Mouse (Mus musculus): Measurements from ENCODE around the gene Ogg1. TPM values are rescaled to one million over a fixed set of nuclear protein-coding genes. Genes with fewer than 3 reads are reported as not detected.
"Not testable (repeated sequence)": the region's sequence is repeated elsewhere in the genome, so short reads cannot be mapped to it uniquely, and the experiment has no call there.

Ogg1 gene
- polyA plus RNA-seq, 1 experiment, result 11.8 TPM

DNA sequence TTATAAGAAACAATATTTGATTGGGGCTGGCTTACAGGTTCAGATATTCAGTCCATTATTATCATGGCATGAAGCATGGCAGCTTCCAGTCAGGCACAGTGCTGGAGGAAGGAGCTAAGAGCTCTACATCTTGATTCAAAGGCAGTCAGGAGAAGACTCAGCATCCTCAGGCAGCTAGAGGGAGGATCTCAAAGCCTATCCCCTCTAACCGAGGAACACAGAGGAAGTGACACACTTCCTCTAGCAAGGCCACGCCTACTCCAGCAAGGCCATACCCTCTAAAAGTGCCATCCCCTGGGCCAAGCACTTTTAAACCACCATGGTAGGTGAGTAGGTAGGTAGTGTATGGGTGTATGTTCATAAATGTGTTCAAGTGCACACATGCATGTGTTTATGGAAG lies 3.8 kb downstream of the Ogg1 start:
- DNase-seq (ENCODE audit: extremely low spot score in 1 of 2, low spot score in 1 of 2), result no peak

DNA sequence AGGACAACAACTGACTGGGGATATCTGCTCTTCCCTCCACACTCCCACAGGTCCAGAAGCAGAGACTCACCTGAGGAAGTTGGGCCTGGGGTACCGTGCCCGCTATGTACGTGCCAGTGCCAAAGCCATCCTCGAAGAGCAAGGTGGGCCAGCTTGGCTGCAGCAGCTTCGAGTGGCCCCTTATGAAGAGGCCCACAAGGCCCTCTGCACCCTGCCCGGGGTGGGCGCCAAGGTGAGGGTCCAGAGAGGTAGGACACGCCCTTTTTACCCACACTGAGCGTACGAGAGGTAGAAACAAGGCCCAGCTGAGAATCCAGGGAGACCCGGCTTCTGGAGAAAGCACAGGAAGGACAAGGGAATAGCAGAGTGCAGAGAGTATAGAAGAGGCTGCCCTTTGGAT lies 4.9 kb downstream of the Ogg1 start:
- no peak for DNase-seq (ENCODE audit: extremely low spot score in 1 of 2, low spot score in 1 of 2)

DNA sequence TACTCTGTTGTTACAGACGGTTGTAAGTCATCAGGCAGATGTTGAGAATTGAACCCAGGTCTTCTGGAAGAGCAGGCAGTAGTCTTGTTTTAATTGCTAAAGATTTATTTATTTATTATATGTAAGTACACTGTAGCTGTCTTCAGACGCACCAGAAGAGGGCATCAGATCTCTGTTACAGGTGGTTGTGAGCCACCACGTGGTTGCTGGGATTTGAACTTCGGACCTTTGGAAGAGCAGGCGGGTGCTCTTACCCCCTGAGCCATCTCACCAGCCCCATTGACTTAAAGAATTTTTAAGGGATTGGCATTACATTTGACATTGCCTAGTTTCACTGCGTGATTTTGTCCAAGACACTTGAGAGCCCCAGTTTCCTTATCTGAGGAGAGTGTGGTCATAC lies 6.0 kb downstream of the Ogg1 start:
- DNase-seq (ENCODE audit: extremely low spot score in 1 of 2, low spot score in 1 of 2), result not testable (repeated sequence)

DNA sequence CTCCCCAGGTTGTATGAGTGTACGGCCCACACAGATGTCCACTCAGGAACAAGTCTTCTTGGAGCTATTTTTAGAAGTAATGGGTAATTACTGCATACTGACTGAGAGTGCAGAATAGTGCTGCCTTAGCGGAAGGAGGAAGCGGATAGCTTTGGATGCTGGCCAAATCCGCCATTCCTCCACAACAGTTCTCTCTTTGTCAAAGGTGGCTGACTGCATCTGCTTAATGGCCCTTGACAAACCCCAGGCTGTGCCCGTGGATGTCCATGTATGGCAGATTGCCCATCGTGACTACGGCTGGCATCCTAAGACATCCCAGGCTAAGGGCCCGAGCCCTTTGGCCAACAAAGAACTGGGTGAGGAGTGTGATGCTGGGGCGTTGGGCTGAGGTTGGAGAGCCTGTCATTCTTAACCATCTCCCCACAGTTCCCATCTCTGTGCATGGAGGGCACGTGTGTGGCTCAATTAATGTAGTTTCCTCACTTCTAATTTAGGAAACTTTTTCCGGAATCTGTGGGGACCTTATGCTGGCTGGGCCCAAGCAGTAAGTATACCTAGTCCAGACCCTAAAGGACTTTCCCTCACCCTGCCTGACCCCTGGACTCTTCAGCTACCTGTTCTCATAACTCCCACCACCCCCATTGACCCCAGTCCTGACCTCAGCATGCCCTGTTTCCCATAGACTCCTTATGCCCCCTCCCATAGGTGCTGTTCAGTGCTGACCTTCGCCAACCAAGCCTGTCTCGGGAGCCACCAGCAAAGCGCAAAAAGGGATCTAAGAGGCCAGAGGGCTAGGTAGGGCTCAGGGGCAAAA lies 6.6 kb downstream of the Ogg1 start:
- peak; percentile 61 to 73 for DNase-seq (ENCODE audit: extremely low spot score in 1 of 2, low spot score in 1 of 2)

DNA sequence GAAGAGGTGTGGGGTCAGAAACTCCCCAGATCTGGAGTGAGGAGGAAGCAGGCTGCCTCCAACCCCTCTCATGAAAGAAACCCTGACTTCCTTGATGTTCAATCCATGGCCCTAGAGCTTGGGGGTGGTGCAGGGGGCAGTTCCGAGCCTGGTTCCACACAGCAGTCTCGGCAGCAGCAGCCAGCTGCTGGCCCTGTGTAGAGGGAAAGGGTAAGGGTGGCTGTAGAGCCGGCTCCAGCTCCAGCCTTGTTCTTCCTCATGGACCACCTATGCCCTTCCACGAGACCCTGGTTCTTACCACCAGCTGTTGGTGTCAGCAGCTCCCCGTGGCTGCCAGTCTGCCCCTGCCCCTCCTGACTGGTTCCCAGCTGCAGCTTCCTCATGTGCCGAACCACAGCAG lies 7.4 kb downstream of the Ogg1 start:
- no peak for DNase-seq (ENCODE audit: extremely low spot score in 1 of 2, low spot score in 1 of 2)

DNA sequence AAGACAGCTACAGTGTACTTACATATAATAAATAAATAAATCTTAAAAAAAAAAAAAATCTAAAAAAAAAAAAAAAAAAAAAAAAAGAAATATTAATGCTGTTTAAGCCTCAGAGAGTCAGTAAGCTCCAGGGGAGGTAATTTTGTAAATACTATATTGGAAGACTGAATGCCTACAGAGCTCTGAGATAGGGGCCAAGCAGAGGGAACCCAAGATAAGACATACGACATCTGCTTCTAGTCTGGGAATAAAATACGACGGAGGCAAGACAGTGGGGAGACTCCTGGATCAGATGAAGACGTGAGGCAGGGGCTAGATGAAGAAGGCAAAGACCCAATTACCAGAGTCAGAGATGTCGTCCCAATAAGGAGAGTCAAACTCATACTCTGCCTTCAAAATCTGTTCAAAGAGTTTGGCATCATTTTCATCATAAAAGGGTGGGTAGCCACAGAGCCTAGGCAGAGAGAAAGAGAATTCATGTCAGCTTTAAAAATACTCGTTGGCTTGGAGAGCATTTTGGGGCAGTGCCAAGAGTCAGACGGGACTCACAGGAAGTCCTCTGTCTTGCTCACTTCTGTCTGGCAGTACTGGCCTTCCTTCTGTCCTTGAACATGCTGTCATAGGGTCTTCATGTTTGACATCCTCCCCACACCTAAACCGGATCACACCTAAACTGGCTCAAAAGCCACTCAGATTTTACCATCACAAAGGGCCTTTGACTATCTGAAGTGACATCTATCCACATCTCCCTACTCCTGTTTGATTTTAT lies 10.3 kb downstream of the Ogg1 start:
- no peak for DNase-seq (ENCODE audit: extremely low spot score in 1 of 2, low spot score in 1 of 2)

DNA sequence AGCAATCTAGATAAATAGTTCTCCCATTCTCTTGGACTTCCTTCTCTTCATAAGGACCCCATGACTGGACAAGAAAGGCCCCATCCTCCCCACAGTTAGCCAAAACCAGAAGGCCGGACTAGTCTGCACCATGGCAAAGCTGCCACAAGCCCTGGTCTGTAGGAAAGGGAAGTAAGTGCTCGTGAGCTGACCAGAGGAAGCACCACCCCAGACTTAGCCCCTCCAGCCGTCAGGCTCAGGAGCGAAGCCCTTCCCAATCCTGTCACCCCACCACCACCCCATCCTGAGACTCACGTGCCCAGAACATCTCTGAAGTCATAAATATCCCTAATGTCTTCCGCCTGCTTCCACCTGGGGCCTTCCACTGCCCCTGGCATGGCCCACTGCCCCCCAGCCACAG lies 14.8 kb downstream of the Ogg1 start:
- no peak for DNase-seq (ENCODE audit: extremely low spot score in 1 of 2, low spot score in 1 of 2)

DNA sequence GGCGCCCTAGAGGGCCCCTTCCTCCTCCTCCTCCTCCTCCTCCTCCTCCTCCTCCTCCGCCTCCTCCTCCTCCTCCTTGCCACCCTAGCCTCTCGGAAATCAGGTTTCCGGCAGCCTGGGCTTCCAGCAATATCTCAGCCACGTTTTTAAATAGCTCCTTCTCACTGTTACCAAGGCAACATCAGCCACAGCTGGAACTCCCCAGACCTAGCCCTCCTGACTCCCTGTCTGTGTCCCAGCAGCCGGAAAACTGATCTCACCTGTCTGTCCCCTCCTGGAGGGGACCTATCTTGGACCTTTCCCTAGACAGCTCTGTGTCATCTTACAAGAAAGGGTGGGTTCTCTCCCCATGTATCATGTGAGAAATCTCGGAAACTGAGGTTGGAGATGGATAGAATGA lies 15.5 kb downstream of the Ogg1 start:
- DNase-seq (ENCODE audit: extremely low spot score in 1 of 2, low spot score in 1 of 2), result peak in 1 of 2 experiments; percentile 53

DNA sequence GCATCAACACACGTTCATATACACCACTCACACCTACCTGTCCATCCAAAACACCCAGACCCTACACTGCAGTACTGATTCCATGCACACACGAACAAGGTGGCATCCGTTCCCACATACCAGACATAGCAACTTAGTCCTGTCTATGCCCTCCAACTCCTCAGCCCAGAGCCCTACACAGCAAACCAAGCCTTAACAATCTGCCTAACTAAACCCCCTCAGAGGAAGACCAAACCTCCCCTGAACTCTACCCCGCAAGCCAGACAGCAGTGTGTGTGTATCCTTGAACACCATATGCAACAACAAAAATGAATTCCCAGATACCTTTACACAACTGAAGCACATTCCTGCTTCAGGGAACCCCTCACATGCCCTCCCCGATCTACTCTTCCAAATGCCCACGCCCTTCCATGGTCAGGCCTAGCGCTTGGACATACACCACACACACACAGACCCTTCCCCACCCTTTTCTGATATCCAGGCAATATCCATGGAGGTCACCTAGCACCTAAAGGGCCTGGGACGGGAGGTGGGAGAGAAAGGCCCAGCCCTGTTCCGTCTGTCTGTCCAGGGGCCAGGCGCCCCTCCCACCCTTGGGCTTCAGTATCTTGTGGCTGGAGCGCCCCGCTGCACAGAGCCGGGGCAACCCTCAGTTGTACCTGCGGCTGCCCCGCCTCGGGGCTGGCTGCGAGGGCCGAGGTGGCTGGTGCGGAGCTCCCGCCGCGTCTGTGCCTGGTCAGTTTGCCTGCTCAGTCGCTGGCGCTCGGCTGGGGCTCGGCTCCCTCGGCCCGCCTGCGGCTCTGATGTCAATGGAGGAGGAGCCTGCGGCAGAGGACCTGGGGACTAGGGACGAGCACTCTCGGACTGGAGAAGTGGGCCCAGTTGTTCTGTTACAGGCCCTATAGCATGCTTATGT lies 16.7 kb downstream of the Ogg1 start, which contains the start of gene Camk1:
TSS of gene Camk1 (minus strand) at position 808 of the 916 bp plus-strand sequence.
- peak; percentile 46 to 79 for DNase-seq (ENCODE audit: extremely low spot score in 1 of 2, low spot score in 1 of 2)

DNA sequence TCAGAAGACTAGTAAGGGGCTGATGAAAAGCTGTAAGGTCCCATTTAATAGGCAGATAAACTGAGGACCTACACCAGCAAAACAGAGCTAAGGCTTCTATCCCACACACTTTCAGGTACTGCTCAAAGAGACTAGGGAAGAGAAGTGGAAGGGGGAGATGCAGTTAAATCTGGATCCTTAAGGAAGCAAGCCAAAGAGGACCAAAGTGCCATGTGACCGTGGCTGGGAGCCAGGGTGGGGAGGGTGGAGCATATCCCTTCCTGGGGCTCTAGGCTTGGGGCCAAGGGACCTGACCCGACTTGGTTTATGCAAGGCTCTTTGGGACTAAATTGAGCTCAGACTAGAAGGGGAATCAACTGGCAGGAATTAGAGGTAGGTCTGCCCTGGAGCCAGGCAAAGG lies 17.5 kb downstream of the Ogg1 start:
- DNase-seq (ENCODE audit: extremely low spot score in 1 of 2, low spot score in 1 of 2), result peak in 1 of 2 experiments; percentile 41

DNA sequence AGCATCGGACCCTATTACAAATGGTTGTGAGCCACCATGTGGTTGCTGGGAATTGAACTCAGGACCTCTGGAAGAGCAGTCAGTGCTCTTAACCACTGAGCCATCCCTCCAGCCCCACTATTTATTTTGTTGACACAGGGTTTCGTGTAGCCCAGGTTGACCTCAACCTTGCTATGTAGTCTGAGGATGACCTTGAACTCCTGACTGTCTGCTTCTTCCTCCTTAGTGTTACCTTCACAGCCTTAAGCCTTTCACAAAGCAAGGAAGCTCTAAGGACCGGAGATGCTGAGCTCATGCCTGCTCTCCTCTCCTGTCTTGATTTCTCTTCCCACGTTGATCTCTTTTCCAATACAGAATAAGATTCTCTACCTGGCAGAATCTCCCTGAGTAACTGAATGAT lies 20.1 kb downstream of the Ogg1 start:
- DNase-seq (ENCODE audit: extremely low spot score in 1 of 2, low spot score in 1 of 2), result no peak

DNA sequence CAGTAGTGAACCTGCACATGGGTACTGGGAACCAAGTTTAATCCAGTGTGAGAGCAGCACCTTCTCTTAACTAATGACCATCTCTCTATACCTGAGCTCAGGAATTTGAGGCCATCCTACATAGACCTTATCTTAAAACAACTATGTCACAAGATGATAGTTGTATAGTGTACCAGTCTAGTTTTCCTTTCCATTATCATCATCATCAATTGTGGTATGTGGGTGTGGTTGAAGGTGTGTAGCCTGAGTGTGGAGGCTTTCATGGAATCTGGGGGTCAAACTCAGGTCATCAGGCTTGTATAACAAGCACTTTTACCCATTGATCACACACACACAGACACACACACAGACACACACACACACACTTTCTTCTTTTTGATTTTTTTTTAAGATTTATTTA lies 23.8 kb downstream of the Ogg1 start:
- no peak for DNase-seq (ENCODE audit: extremely low spot score in 1 of 2, low spot score in 1 of 2)

DNA sequence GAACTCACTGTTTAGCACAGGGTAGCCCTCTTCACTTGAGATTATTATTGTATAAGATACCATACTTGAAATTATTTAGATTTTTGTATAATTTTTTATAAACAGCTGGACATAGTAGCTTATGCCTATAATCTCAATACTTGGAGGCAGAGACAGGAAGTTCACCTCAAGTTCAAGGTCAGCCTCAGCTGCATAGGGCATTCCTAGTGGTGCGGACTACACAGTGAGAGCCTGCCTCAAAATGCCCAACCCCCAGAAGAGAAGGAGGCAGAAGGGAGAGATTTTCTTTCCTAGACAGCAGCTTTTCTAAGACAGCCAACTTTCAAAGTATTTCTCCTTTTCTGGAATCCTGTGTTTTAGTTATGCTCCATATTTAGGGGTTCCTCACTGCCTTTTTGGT lies 24.4 kb downstream of the Ogg1 start:
- DNase-seq (ENCODE audit: extremely low spot score in 1 of 2, low spot score in 1 of 2), result no peak

DNA sequence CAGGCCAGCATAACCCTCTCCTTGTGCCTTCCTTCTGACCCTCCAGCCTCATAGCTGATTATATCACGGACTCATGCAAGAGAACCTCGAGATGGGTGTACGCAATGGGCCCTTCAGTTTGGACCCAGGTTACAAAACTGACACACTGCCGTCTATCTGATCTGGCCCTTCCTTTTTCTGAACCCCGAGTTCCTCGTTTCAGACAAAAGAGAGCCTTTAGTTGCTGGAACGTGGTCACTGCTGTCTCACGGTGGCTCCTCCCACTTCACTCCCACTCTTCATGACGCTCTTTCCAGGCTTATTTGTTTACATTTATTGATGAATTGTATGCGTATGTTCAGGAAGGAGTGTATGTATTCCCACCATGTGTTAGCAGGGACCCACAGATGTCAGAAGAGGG lies 24.9 kb downstream of the Ogg1 start:
- no peak for DNase-seq (ENCODE audit: extremely low spot score in 1 of 2, low spot score in 1 of 2)

DNA sequence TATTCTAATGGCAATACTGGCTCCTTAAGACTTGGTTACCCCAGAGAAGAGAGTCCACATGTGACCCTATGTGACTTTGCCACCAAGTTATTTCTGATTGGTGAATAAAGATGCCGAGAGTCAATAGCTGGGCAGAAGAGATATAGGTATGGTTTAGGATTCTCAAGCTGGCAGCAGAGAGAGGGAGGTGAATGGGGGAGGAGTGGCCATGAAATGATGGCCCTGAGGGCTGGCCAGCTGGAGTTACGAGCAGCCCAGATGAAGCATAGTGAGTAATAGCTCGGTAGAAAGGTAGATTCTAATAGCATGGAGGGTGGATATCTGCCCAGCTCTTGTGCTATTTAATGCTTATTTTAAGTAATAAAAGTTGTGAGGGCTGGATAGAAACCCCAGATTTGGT lies 26.0 kb downstream of the Ogg1 start:
- DNase-seq (ENCODE audit: extremely low spot score in 1 of 2, low spot score in 1 of 2), result no peak

DNA sequence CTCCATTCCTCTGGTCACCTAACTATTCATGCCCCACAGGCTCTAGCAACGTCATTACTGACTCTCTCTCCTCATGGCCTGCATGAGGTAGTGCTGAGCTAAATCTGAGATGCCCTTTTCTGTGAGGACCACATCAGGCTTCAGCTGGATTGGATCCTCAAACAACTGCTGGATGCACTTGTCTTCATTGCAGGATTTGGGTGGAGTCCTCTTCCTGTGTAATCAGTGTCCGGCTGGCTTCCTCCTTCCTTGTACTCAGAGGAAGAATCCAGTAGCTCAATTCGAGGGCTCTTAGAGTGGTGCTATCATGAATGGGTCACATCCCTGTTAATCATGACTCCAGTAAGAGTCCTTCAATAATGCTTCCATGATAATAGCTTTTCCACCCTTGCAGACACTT lies 26.9 kb downstream of the Ogg1 start:
- DNase-seq (ENCODE audit: extremely low spot score in 1 of 2, low spot score in 1 of 2), result no peak

DNA sequence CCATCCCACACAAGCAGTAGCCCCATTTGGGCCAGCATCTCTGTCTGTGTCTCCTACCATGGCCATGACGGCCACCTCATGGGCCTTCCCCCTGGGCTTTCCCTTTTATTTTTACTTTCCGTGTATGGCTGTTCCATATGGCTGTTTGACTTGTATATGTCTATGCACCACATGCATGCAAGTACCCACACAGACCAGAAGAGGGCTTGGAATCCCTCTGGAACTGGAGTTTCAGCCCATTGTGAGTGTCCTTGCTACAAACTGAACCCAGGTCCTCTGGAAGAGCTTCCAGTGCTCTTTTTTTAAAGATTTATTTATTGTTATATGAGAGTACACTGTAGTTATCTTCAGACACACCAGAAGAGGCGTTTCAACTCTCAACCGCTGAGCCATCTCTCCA lies 34.7 kb downstream of the Ogg1 start:
- no peak for DNase-seq (ENCODE audit: extremely low spot score in 1 of 2, low spot score in 1 of 2)

DNA sequence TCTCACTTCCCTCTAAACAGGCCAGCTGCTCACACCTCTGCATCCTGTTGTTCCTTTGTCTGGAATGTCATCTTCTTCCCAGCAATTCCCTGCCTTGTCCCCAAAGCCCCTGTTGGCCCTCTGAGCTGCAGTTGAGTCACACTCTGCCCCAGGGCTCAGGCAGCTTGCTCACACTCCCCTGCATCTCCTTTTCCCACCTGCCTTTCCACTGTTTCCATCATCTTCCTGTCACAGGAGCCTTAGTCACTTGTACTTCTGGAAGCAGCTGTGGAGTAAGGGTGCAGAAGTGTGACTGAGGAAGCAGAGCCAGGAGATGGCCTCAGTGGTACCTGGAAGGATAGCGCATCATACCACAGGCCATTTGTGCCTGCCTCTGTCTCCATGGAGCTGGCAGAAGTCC lies 35.5 kb downstream of the Ogg1 start:
- peak in 1 of 2 experiments; percentile 17 for DNase-seq (ENCODE audit: extremely low spot score in 1 of 2, low spot score in 1 of 2)

DNA sequence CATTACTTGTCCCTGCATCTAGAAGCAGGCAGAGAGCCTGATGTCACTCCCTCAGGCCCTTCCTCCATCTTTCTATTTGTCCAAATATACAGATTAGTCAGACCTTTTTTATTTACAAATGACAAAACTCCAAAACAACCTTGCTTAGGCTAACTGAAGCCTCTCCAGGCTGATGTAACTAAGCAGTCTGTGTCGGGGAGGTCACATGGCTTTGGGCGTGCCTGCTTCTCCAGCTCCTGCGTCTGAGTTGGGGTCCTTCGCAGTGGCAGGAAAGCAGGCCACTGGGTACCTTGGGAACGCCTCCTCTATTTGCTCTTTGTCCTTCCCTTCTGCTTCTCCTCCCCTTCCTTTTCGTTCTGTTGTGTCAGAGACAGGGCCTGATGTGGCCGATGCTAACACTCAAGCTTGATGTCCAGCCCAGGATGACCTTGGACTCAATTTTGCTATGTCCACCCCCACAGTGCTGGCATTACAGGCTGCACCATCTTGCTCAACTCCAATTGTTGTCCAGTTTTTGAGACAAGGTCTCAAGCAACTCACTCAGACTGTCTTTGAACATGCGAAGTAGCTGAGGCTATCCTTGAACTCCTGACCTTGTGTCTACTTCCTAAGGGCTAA lies 37.9 kb downstream of the Ogg1 start:
- DNase-seq (ENCODE audit: extremely low spot score in 1 of 2, low spot score in 1 of 2), result no peak

DNA sequence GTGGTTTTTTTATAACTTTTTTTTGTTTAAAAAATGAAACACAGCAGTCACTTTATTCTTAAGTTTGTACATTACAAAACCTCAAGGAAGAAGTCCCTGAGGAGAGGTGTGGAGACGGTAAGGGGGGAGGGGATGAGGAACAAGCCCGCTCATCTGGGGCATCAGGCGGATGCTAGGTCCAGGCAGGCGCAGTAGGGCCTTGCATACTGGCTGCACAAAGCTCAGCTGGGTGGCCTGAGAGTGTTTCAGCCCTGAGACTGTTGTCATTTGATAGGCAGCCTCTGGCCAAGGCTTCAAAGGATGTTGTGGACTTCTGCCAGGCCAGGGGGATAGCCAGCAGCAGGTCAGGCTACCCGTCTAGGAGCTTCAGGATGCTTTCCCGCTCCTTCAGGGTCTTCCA lies 39.9 kb downstream of the Ogg1 start:
- DNase-seq (ENCODE audit: extremely low spot score in 1 of 2, low spot score in 1 of 2), result no peak

DNA sequence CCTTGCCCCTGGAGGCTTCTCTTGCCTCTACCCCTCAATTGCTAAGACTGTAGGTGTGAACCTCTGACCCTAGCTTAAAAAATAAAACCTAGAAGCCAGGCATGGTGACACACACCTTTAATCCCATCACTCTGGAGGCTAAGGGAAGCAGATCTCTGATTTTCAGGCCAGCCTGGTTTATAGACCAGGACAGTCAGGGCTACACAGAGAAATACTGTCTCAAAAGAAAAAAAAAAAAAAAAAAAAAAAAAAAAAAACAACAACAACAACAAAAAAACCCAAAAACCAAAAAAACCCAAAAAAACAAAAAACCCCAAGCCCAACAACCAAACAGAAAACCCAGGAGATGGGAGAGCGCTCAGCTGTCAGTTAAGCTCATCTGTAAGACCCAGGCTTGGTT lies 40.8 kb downstream of the Ogg1 start:
- no peak for DNase-seq (ENCODE audit: extremely low spot score in 1 of 2, low spot score in 1 of 2)

Data from frontal cortex, adult 2 months (tissue).